Mouse (Mus musculus): Measurements from ENCODE around the gene Brpf1. TPM values are rescaled to one million over a fixed set of nuclear protein-coding genes. Genes with fewer than 3 reads are reported as not detected.
A peak's percentile ranks its signal among the peaks of the same experiment; 100 is the strongest.
"Not testable (repeated sequence)": the region's sequence is repeated elsewhere in the genome, so short reads cannot be mapped to it uniquely, and the experiment has no call there.

The Brpf1 gene
- polyA plus RNA-seq, 1 experiment from 2014 or later, result 18.3 TPM

DNA sequence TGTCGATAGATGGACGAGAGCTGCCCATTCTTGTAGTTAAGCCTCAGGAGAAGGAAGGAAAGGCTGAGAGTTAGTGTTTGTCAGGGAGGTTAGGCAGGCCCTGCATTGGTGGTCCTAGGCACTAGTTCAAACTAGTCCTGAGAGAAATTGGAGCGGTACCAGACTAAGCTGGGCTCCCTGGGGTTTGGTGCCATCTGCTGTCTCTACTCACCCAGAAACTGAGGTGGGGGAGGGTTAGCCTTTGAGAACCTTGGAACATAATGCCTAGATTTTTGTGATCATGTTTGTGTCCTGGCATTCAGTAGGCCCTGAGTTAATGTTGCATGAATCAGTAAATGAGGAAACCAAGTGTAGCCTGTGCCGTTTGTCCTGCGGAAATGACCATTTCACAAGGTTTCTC is 1.2 kb downstream of the Brpf1 start:
- H3K36me3 ChIP-seq, result peaks cover 19% of the 10 kb centered on the region
- H3K9ac ChIP-seq, result peak overlapping the region; percentile 99
- H3K27ac ChIP-seq, result peak overlapping the region; percentile 96
- no peaks in the 10 kb centered on the region for H3K9me3 ChIP-seq
- WGBS, result 30% methylated on average over 5 of the region's 5 CpGs
- peaks cover 19% of the 10 kb centered on the region for H3K4me1 ChIP-seq
- peak overlapping the region; percentile 94 for H3K4me3 ChIP-seq
- ATAC-seq (ENCODE audit: borderline replicate concordance, extremely low read depth, low FRiP score, low TSS enrichment), result no peak
- H3K27me3 ChIP-seq, result no peaks in the 10 kb centered on the region
- H3K4me2 ChIP-seq, result peak overlapping the region; percentile 91

DNA sequence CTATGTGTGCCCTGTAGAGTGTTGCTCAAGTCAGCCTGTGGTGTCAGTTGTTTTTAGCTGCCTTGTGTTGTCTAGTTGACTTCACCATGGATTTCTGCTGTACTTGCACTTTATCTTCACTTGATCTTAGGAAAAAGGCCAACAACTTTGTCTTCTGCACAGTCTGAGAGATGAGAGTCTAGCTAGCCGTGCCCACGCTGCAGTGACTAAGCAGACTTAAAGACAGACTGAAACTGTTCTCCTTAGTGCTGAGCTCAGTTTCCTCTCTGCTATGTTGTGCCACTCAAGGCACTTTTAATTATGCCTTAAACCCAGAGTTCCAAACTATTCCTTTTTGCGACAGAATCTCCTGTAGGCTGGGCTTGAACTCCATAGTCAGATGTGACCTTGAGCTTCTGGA is 9.0 kb downstream of the Brpf1 start:
- Histone ChIP-seq H3K4me1 (no peaks in the 10 kb centered on the region), H3K36me3 (peaks cover 88% of the 10 kb centered on the region), H3K9ac (no peak overlapping the region), H3K4me3 (no peak overlapping the region), H3K27me3 (no peaks in the 10 kb centered on the region), H3K27ac (no peak overlapping the region), H3K9me3 (no peaks in the 10 kb centered on the region), H3K4me2 (no peak overlapping the region)
- WGBS, result 95% methylated on average over 3 of the region's 3 CpGs
- ATAC-seq (ENCODE audit: borderline replicate concordance, extremely low read depth, low FRiP score, low TSS enrichment), result no peak

GRCm38 (mm10) chr6:113326533-113327315 is 19.8 kb downstream of the Brpf1 start, which contains the start of gene Ogg1:
TSS of gene Ogg1 (plus strand) at chr6:113326972.
- H3K36me3 ChIP-seq, result peaks cover 45% of the 10 kb centered on the region
- WGBS, result under 1% methylated on average over 52 of the region's 52 CpGs

GRCm38 (mm10) chr6:113329396-113329795 is 22.5 kb downstream of the Brpf1 start:
- 85% methylated on average over 1 of the region's 1 CpGs for WGBS
- H3K4me1 ChIP-seq, result peaks cover 19% of the 10 kb centered on the region
- H3K36me3 ChIP-seq, result peaks cover 27% of the 10 kb centered on the region
- H3K9ac ChIP-seq, result no peak overlapping the region
- H3K27me3 ChIP-seq, result no peaks in the 10 kb centered on the region
- no peak overlapping the region for H3K27ac ChIP-seq
- H3K9me3 ChIP-seq, result no peaks in the 10 kb centered on the region
- H3K4me2 ChIP-seq, result no peak overlapping the region
- no peak for ATAC-seq (ENCODE audit: borderline replicate concordance, extremely low read depth, low FRiP score, low TSS enrichment)
- no peak overlapping the region for H3K4me3 ChIP-seq

More at GRCm38 (mm10) chr6:113326533-113327315, 19.8 kb downstream of the Brpf1 start, which contains the start of gene Ogg1:
- ATAC-seq (ENCODE audit: borderline replicate concordance, extremely low read depth, low FRiP score, low TSS enrichment), result peak; percentile 99
- peak within 1 kb of the TSS; percentile 80 for H3K4me2 ChIP-seq
- peak within 1 kb of the TSS; percentile 88 for H3K27ac ChIP-seq
- H3K9ac ChIP-seq, result peak within 1 kb of the TSS; percentile 72
- H3K4me1 ChIP-seq, result peaks cover 10% of the 10 kb centered on the region; the same call in 1 of the 2 replicates
- H3K4me3 ChIP-seq, result peak within 1 kb of the TSS; percentile 56
- H3K9me3 ChIP-seq, result no peaks in the 10 kb centered on the region
- no peaks in the 10 kb centered on the region for H3K27me3 ChIP-seq

- no peaks in the 10 kb centered on the region for H3K27me3 ChIP-seq
- peaks cover 15% of the 10 kb centered on the region for H3K4me1 ChIP-seq
- peaks cover 28% of the 10 kb centered on the region for H3K36me3 ChIP-seq
- WGBS, result 47% methylated on average over 2 of the region's 2 CpGs
- no peak overlapping the region for H3K9ac ChIP-seq
- no peak overlapping the region for H3K27ac ChIP-seq
- no peak for ATAC-seq (ENCODE audit: borderline replicate concordance, extremely low read depth, low FRiP score, low TSS enrichment)
- H3K4me3 ChIP-seq, result no peak overlapping the region
- H3K4me2 ChIP-seq, result no peak overlapping the region
- no peaks in the 10 kb centered on the region for H3K9me3 ChIP-seq
Measured at GRCm38 (mm10) chr6:113330547-113330946, 23.6 kb downstream of the Brpf1 start.

- Histone ChIP-seq H3K4me1 (peaks cover 9% of the 10 kb centered on the region), H3K4me2 (no peak overlapping the region), H3K27ac (no peak overlapping the region), H3K9ac (no peak overlapping the region), H3K27me3 (no peaks in the 10 kb centered on the region), H3K4me3 (no peak overlapping the region), H3K9me3 (no peaks in the 10 kb centered on the region), H3K36me3 (peaks cover 37% of the 10 kb centered on the region)
- no peak for ATAC-seq (ENCODE audit: borderline replicate concordance, extremely low read depth, low FRiP score, low TSS enrichment)
- 85% methylated on average over 11 of the region's 11 CpGs for WGBS
Measured at GRCm38 (mm10) chr6:113331721-113332120, 24.8 kb downstream of the Brpf1 start.

GRCm38 (mm10) chr6:113332734-113333133 is 25.8 kb downstream of the Brpf1 start:
- ATAC-seq (ENCODE audit: borderline replicate concordance, extremely low read depth, low FRiP score, low TSS enrichment); H3K4me2 ChIP-seq; H3K4me3 ChIP-seq; H3K9ac ChIP-seq; H3K27me3 ChIP-seq; H3K9me3 ChIP-seq: not testable (repeated sequence)
- peaks cover 38% of the 10 kb centered on the region for H3K36me3 ChIP-seq
- peaks cover 16% of the 10 kb centered on the region for H3K4me1 ChIP-seq
- 59% methylated on average over 6 of the region's 6 CpGs for WGBS
- peak overlapping the region; percentile 64 for H3K27ac ChIP-seq

DNA sequence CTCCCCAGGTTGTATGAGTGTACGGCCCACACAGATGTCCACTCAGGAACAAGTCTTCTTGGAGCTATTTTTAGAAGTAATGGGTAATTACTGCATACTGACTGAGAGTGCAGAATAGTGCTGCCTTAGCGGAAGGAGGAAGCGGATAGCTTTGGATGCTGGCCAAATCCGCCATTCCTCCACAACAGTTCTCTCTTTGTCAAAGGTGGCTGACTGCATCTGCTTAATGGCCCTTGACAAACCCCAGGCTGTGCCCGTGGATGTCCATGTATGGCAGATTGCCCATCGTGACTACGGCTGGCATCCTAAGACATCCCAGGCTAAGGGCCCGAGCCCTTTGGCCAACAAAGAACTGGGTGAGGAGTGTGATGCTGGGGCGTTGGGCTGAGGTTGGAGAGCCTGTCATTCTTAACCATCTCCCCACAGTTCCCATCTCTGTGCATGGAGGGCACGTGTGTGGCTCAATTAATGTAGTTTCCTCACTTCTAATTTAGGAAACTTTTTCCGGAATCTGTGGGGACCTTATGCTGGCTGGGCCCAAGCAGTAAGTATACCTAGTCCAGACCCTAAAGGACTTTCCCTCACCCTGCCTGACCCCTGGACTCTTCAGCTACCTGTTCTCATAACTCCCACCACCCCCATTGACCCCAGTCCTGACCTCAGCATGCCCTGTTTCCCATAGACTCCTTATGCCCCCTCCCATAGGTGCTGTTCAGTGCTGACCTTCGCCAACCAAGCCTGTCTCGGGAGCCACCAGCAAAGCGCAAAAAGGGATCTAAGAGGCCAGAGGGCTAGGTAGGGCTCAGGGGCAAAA is 26.4 kb downstream of the Brpf1 start:
- no peak overlapping the region for H3K4me3 ChIP-seq
- no peaks in the 10 kb centered on the region for H3K27me3 ChIP-seq
- peaks cover 44% of the 10 kb centered on the region for H3K36me3 ChIP-seq
- H3K4me1 ChIP-seq, result peaks cover 16% of the 10 kb centered on the region
- peak overlapping the region; percentile 64 for H3K27ac ChIP-seq
- no peak overlapping the region for H3K9ac ChIP-seq
- WGBS, result 41% methylated on average over 14 of the region's 14 CpGs
- H3K9me3 ChIP-seq, result no peaks in the 10 kb centered on the region
- ATAC-seq (ENCODE audit: borderline replicate concordance, extremely low read depth, low FRiP score, low TSS enrichment), result peak; percentile 74
- H3K4me2 ChIP-seq, result no peak overlapping the region

GRCm38 (mm10) chr6:113334216-113334615 is 27.3 kb downstream of the Brpf1 start:
- H3K27ac ChIP-seq, result no peak overlapping the region
- no peak overlapping the region for H3K4me3 ChIP-seq
- WGBS, result 73% methylated on average over 6 of the region's 6 CpGs
- H3K4me1 ChIP-seq, result peaks cover 16% of the 10 kb centered on the region
- no peaks in the 10 kb centered on the region for H3K9me3 ChIP-seq
- no peak overlapping the region for H3K4me2 ChIP-seq
- H3K9ac ChIP-seq, result no peak overlapping the region
- no peaks in the 10 kb centered on the region for H3K27me3 ChIP-seq
- no peak for ATAC-seq (ENCODE audit: borderline replicate concordance, extremely low read depth, low FRiP score, low TSS enrichment)
- H3K36me3 ChIP-seq, result peaks cover 51% of the 10 kb centered on the region

DNA sequence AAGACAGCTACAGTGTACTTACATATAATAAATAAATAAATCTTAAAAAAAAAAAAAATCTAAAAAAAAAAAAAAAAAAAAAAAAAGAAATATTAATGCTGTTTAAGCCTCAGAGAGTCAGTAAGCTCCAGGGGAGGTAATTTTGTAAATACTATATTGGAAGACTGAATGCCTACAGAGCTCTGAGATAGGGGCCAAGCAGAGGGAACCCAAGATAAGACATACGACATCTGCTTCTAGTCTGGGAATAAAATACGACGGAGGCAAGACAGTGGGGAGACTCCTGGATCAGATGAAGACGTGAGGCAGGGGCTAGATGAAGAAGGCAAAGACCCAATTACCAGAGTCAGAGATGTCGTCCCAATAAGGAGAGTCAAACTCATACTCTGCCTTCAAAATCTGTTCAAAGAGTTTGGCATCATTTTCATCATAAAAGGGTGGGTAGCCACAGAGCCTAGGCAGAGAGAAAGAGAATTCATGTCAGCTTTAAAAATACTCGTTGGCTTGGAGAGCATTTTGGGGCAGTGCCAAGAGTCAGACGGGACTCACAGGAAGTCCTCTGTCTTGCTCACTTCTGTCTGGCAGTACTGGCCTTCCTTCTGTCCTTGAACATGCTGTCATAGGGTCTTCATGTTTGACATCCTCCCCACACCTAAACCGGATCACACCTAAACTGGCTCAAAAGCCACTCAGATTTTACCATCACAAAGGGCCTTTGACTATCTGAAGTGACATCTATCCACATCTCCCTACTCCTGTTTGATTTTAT is 30.1 kb downstream of the Brpf1 start:
- Histone ChIP-seq H3K9me3 (no peaks in the 10 kb centered on the region), H3K36me3 (peaks cover 52% of the 10 kb centered on the region), H3K27ac (no peak overlapping the region), H3K27me3 (no peaks in the 10 kb centered on the region), H3K4me3 (no peak overlapping the region), H3K9ac (no peak overlapping the region), H3K4me2 (no peak overlapping the region), H3K4me1 (peaks cover 22% of the 10 kb centered on the region)
- 46% methylated on average over 8 of the region's 8 CpGs for WGBS
- no peak for ATAC-seq (ENCODE audit: borderline replicate concordance, extremely low read depth, low FRiP score, low TSS enrichment)

- Histone ChIP-seq H3K27me3 (no peaks in the 10 kb centered on the region), H3K4me2 (0 out of 2 replicates have a peak overlapping the region, but pooled peaks have one; percentile 77), H3K4me1 (peaks cover 34% of the 10 kb centered on the region), H3K36me3 (peaks cover 25% of the 10 kb centered on the region), H3K4me3 (no peak overlapping the region), H3K9me3 (no peaks in the 10 kb centered on the region), H3K27ac (no peak overlapping the region), H3K9ac (no peak overlapping the region)
- WGBS, result 71% methylated on average over 6 of the region's 6 CpGs
- ATAC-seq (ENCODE audit: borderline replicate concordance, extremely low read depth, low FRiP score, low TSS enrichment), result no peak
Measured at GRCm38 (mm10) chr6:113341574-113341973, 34.6 kb downstream of the Brpf1 start.

All from lung, embryonic 15.5 days (tissue).